In the genomic region with DNA sequence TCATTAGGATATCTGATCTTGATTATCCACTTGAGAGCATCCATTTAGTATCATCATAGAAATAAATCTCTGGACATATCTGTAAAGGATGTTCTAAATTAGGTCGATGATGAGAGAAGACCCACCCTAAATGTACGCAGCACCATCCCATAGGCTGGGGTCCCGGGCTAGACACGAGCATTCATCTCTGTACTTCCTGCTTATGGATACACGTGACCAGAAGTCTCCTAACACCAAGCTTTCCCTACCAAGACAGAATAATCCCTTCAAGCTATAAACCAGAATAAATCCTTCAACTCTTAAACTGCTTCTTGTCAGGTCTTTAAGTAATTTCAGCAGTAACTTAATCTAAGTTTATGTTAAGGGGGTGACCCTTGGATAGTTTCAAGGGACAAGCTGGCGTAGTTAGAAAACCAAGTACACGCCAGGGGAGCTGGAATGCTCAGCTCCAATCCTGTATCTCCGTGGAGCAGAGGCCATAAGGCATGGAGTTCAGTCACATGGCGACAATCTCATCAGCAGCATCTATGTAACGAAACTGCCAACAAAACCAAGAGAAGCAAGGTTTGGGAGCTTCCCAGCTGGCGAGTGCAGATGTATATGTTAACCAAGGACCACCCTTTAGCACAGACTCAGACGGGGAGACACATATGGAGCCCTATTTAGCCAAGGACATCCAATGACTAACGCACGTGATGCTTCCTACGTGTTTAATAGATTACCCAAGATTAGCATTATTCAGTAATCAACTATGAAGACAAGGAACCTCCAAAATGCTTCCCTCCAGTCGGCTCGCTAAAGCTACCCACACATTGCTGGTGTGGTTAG, we compare ENCODE assay signal across 18 mouse cellular contexts.
DNase-seq lines count a peak whose midpoint lies in the region; ATAC-seq and TF ChIP-seq lines count a peak whose summit lies in the region.
"Had no signal": no experiment of that assay in that cellular context is flagged by ENCODE, and none has a peak within 500 bp of the region (broad histone marks: within the 10 kb centered on the region; RNA-seq: fewer than 3 reads in every experiment).

No protein-coding gene starts in this region.

- no peak for TF ChIP-seq POLR2A in lung, adult 2 months (IDR thresholded peaks at IDR 0.05; ENCODE audit: borderline replicate concordance, extremely low read depth, low read depth, low read length)

- WGBS in forebrain, postnatal 0 days = 78% methylated on average over 17 of the region's 17 CpGs
- WGBS in forebrain, embryonic 14.5 days = 85% methylated on average over 17 of the region's 17 CpGs
- WGBS in kidney, embryonic 16.5 days = 58% methylated on average over 17 of the region's 17 CpGs
- 58% methylated on average over 17 of the region's 17 CpGs for WGBS in lung, embryonic 16.5 days
- WGBS in lung, adult 2 months = 84% methylated on average over 17 of the region's 17 CpGs

- H3K36me3 ChIP-seq in forebrain, postnatal 0 days (ENCODE audit: insufficient read depth) = no peaks in the 10 kb centered on the region
- no peaks in the 10 kb centered on the region for H3K36me3 ChIP-seq in forebrain, embryonic 14.5 days (ENCODE audit: control insufficient read depth, insufficient read depth, low read length)
- H3K36me3 ChIP-seq in kidney, embryonic 16.5 days (ENCODE audit: insufficient read depth, low read length) = no peaks in the 10 kb centered on the region
- no peaks in the 10 kb centered on the region for H3K36me3 ChIP-seq in lung, embryonic 16.5 days (ENCODE audit: control insufficient read depth, insufficient read depth, low read length)
- H3K36me3 ChIP-seq: heart, embryonic 15.5 days had no signal

- no peak overlapping the region for H3K27ac ChIP-seq in forebrain, postnatal 0 days (ENCODE audit: low read depth, low read length)
- no peak overlapping the region for H3K27ac ChIP-seq in forebrain, embryonic 14.5 days (ENCODE audit: low read depth, low read length)
- H3K27ac ChIP-seq in kidney, embryonic 16.5 days (ENCODE audit: low read length) = peak overlapping the region; percentile 36; the same call in 1 of the 2 replicates
- peak overlapping the region; percentile 12; the same call in 1 of the 2 replicates for H3K27ac ChIP-seq in lung, embryonic 16.5 days (ENCODE audit: low read length)
- H3K27ac ChIP-seq: heart, adult 2 months; hindbrain, embryonic 14.5 days had no signal

- H3K4me1 ChIP-seq in forebrain, postnatal 0 days (ENCODE audit: insufficient read depth) = no peaks in the 10 kb centered on the region
- no peaks in the 10 kb centered on the region for H3K4me1 ChIP-seq in forebrain, embryonic 14.5 days (ENCODE audit: control insufficient read depth, insufficient read depth, low read length)
- H3K4me1 ChIP-seq in kidney, embryonic 16.5 days (ENCODE audit: insufficient read depth, low read length) = peaks cover 17% of the 10 kb centered on the region; the same call in 1 of the 2 replicates
- peaks cover 13% of the 10 kb centered on the region; the same call in 1 of the 2 replicates for H3K4me1 ChIP-seq in lung, embryonic 16.5 days (replicated peaks; ENCODE audit: control insufficient read depth, insufficient read depth, low read length)
- H3K4me1 ChIP-seq in lung, adult 2 months (ENCODE audit: control insufficient read depth, insufficient read depth, low read length) = no peaks in the 10 kb centered on the region

- H3K4me2 ChIP-seq in forebrain, postnatal 0 days (ENCODE audit: low read depth) = no peak overlapping the region
- no peak overlapping the region for H3K4me2 ChIP-seq in forebrain, embryonic 14.5 days (ENCODE audit: low read length)
- H3K4me2 ChIP-seq in kidney, embryonic 16.5 days (replicated peaks; ENCODE audit: low read depth, low read length) = no peak overlapping the region
- no peak overlapping the region for H3K4me2 ChIP-seq in lung, embryonic 16.5 days (ENCODE audit: low read depth, low read length)
- H3K4me2 ChIP-seq: heart, embryonic 11.5 days; heart, embryonic 15.5 days; hindbrain, embryonic 14.5 days had no signal

- ATAC-seq in forebrain, postnatal 0 days = no peak
- ATAC-seq in forebrain, embryonic 14.5 days = no peak
- ATAC-seq in kidney, embryonic 16.5 days (ENCODE audit: low FRiP score, low TSS enrichment) = no peak
- peak; percentile 52 for ATAC-seq in lung, embryonic 16.5 days (ENCODE audit: low read depth)
- ATAC-seq: forebrain, embryonic 16.5 days had no signal

- no peaks in the 10 kb centered on the region for H3K9me3 ChIP-seq in forebrain, postnatal 0 days (ENCODE audit: low read length)
- no peaks in the 10 kb centered on the region for H3K9me3 ChIP-seq in forebrain, embryonic 14.5 days (replicated peaks; ENCODE audit: control insufficient read depth, low read length)
- H3K9me3 ChIP-seq in kidney, embryonic 16.5 days (ENCODE audit: low read length) = no peaks in the 10 kb centered on the region
- no peaks in the 10 kb centered on the region for H3K9me3 ChIP-seq in lung, embryonic 16.5 days (ENCODE audit: control insufficient read depth, low read length)
- H3K9me3 ChIP-seq: heart, embryonic 15.5 days had no signal

- H3K4me3 ChIP-seq in forebrain, postnatal 0 days (ENCODE audit: low read depth, low read length) = no peak overlapping the region
- no peak overlapping the region for H3K4me3 ChIP-seq in forebrain, embryonic 14.5 days (ENCODE audit: low read depth, low read length)
- no peak overlapping the region for H3K4me3 ChIP-seq in kidney, embryonic 16.5 days (ENCODE audit: low read length)
- H3K4me3 ChIP-seq in lung, embryonic 16.5 days (ENCODE audit: low read length) = no peak overlapping the region
- no peak overlapping the region for H3K4me3 ChIP-seq in lung, adult 2 months (replicated peaks; ENCODE audit: extremely low read depth, low read depth, low read length)
- H3K4me3 ChIP-seq: heart, adult 2 months; heart, embryonic 15.5 days had no signal

- H3K9ac ChIP-seq in forebrain, postnatal 0 days = no peak overlapping the region
- no peak overlapping the region for H3K9ac ChIP-seq in forebrain, embryonic 14.5 days (ENCODE audit: low read length)
- no peak overlapping the region for H3K9ac ChIP-seq in kidney, embryonic 16.5 days (replicated peaks; ENCODE audit: low read length)
- H3K9ac ChIP-seq in lung, embryonic 16.5 days (ENCODE audit: low read length) = no peak overlapping the region
- H3K9ac ChIP-seq: heart, embryonic 15.5 days; hindbrain, embryonic 14.5 days had no signal

- DNase-seq in forebrain, postnatal 0 days = peak; percentile 16
- no peak for DNase-seq in forebrain, embryonic 14.5 days (ENCODE audit: low spot score)
- no peak for DNase-seq in kidney, adult 18-20 months
- no peak for DNase-seq in lung, adult 2 months
- no peak for DNase-seq in urinary bladder, postnatal 4 days (ENCODE audit: low spot score in 2 of 2)
- DNase-seq: adrenal gland, postnatal 10 days; cerebellum, adult 11-12 months; cerebellum, adult 9-11 months; cerebellum, postnatal 36 days; gastrocnemius, postnatal 14 days; heart, adult 2 months; heart, postnatal 14 days had no signal

- H3K27me3 ChIP-seq in forebrain, postnatal 0 days (ENCODE audit: insufficient read depth, low read length) = no peaks in the 10 kb centered on the region
- no peaks in the 10 kb centered on the region for H3K27me3 ChIP-seq in forebrain, embryonic 14.5 days (replicated peaks; ENCODE audit: control insufficient read depth, insufficient read depth, low read length)
- H3K27me3 ChIP-seq in kidney, embryonic 16.5 days (ENCODE audit: insufficient read depth, low read length) = no peaks in the 10 kb centered on the region
- H3K27me3 ChIP-seq in lung, embryonic 16.5 days (ENCODE audit: control insufficient read depth, insufficient read depth, low read depth, low read length) = no peaks in the 10 kb centered on the region
- H3K27me3 ChIP-seq: heart, embryonic 15.5 days had no signal

- TF ChIP-seq CTCF in forebrain, postnatal 0 days (IDR thresholded peaks at IDR 0.05; ENCODE audit: low read depth) = no peak
- no peak for TF ChIP-seq CTCF in lung, adult 2 months (IDR thresholded peaks at IDR 0.05; ENCODE audit: insufficient read depth, low read length)

Comparison
In these comparisons a context has a peak if more than half of its experiments do, and no peak if none do; other contexts are left out.
1. H3K27ac ChIP-seq: peak in kidney, embryonic 16.5 days (single experiment) and lung, embryonic 16.5 days (single experiment); none in forebrain, postnatal 0 days (single experiment) and forebrain, embryonic 14.5 days (single experiment).